Mouse (Mus musculus): ENCODE measurements around the gene Nrap.

DNA sequence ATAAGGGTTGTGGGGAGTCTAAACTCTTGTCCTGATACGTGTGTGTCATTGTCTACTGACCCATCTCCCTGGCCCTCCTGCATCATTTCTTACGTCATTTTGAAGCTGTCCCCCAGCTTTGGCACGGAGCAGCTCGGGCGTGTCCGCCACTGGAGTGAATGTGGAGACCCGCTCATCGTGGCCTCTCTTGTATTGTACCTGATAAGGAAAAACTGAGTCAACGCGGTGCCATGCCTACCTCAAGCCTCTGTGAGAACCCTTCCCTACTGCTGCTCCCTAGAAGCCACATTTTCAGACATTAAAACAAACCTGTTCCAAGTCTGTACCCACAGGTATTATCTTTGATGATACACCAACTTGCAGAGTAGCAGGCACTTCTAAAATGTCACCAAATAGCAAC is 8.4 kb downstream of the Nrap start:
- TF ChIP-seq CTCF (IDR thresholded peaks at IDR 0.05; ENCODE audit: low read depth, low read length) (no peak), POLR2A (IDR thresholded peaks at IDR 0.05; ENCODE audit: insufficient read depth, low read length) (no peak), EP300 (IDR thresholded peaks at IDR 0.05; ENCODE audit: insufficient read depth, low read depth, low read length) (no peak)
